Mouse (Mus musculus) ES-E14 (cell line): ENCODE results near the gene Zdhhc15. TPM values are rescaled to one million over a fixed set of nuclear protein-coding genes. Genes with fewer than 3 reads are reported as not detected.

ENCODE experiments used
- DNase-seq: peaks from one replicate; pipeline ENCODE4 v3.0.0-alpha.2; 2013; ENCODE audit warnings: low read depth, low spot score
- H3K27ac ChIP-seq: 2 replicates; pipeline ENCODE4 v1.5.1; 2012; ENCODE audit warnings: low read depth, mild to moderate bottlenecking, low read length, moderate library complexity, mixed read lengths; ENCODE audit not compliant: poor library complexity, insufficient read depth, severe bottlenecking
- H3K36me3 ChIP-seq: 2 replicates; pipeline ENCODE4 v1.6.1; 2012; ENCODE audit warnings: mild to moderate bottlenecking, low read length, moderate library complexity, mixed read lengths; ENCODE audit not compliant: control insufficient read depth, poor library complexity, insufficient read depth, severe bottlenecking
- H3K4me1 ChIP-seq, 2 experiments: fragments of 150-350 bp in 1 of 2; sonication (generic) in 1 of 2; 2 replicates each; pipeline ENCODE4 v1.6.1; 2012; ENCODE audit warnings: low read length in 2 of 2, mild to moderate bottlenecking in 1 of 2, mixed read lengths in 1 of 2; ENCODE audit not compliant: control insufficient read depth in 2 of 2, insufficient read depth in 2 of 2, poor library complexity in 1 of 2
- H3K4me3 ChIP-seq, 2 experiments: fragments of 150-350 bp in 1 of 2; sonication (generic) in 1 of 2; 2 replicates each; pipeline ENCODE4 v1.5.1; 2012; ENCODE audit warnings: low read length in 2 of 2, low read depth in 1 of 2, mild to moderate bottlenecking in 1 of 2, mixed read lengths in 1 of 2; ENCODE audit not compliant: insufficient read depth in 1 of 2, poor library complexity in 1 of 2, severe bottlenecking in 1 of 2
- H3K9ac ChIP-seq: 2 replicates; pipeline ENCODE4 v1.6.1; 2012; ENCODE audit warnings: low read depth, mild to moderate bottlenecking, low read length, mixed read lengths; ENCODE audit not compliant: poor library complexity, insufficient read depth, severe bottlenecking
- H3K9me3 ChIP-seq: fragments of 150-350 bp; sonication (generic); 2 replicates; pipeline ENCODE4 v1.6.1; 2012; ENCODE audit warnings: low read depth, mild to moderate bottlenecking, low read length; ENCODE audit not compliant: control insufficient read depth, insufficient read depth
- CHD2 ChIP-seq: IDR thresholded peaks from 2 replicates; pipeline ENCODE4 v1.6.1; 2014; ENCODE audit warnings: mild to moderate bottlenecking, low read depth, low read length, inconsistent platforms
- HCFC1 ChIP-seq: IDR thresholded peaks from 2 replicates; pipeline ENCODE4 v1.6.1; 2012; ENCODE audit warnings: low read length, inconsistent platforms, borderline replicate concordance; ENCODE audit not compliant: insufficient read depth
- MAFK ChIP-seq: IDR thresholded peaks from 2 replicates; pipeline ENCODE4 v1.6.1; 2014; ENCODE audit warnings: mild to moderate bottlenecking, low read depth, low read length, inconsistent platforms; ENCODE audit not compliant: insufficient read depth
- ZC3H11A ChIP-seq: IDR thresholded peaks from 2 replicates; pipeline ENCODE4 v1.6.1; 2012; ENCODE audit warnings: low read depth, mild to moderate bottlenecking, inconsistent platforms, low read length, borderline replicate concordance
- ZNF384 ChIP-seq: IDR thresholded peaks from 2 replicates; pipeline ENCODE4 v1.6.1; 2012; ENCODE audit warnings: low read depth, low read length, inconsistent platforms
- in situ Hi-C, 2 experiments: fragments of 600-800 bp; cut with MboI; formaldehyde crosslinking; loops; one replicate each; pipeline ENCODE4 v1.15.1; 2025; ENCODE audit warnings: low sequenced_read_pairs in 2 of 2, inconsistent platforms in 1 of 2; ENCODE audit not compliant: unreplicated experiment in 2 of 2
- total RNA-seq: library from RNA; depleted of rRNA; stranded (reverse); fragments of 300-350 nt; gene quantifications from 2 replicates; pipeline ENCODE4 v1.2.3, GENCODE M21; 2012; rRNA removed

Gene Zdhhc15
- total RNA-seq, 1 experiment, result 11.8 TPM

- DNase-seq, result no peak
- Histone ChIP-seq H3K4me1 (no peaks in the 10 kb centered on the region), H3K27ac (no peak overlapping the region), H3K4me3 (no peak overlapping the region), H3K9ac (no peak overlapping the region), H3K36me3 (no peaks in the 10 kb centered on the region), H3K9me3 (no peaks in the 10 kb centered on the region)
- TF ChIP-seq MAFK (no peak), ZC3H11A (no peak), CHD2 (no peak), HCFC1 (no peak), ZNF384 (no peak)
- in situ Hi-C loops, result no loop called here
These were observed 181.1 kb downstream of the Zdhhc15 start for GRCm38 (mm10) chrX:104489626-104490355.

GRCm38 (mm10) chrX:104488870-104489467 lies 181.9 kb downstream of the Zdhhc15 start:
- Histone ChIP-seq H3K9ac (no peak overlapping the region), H3K4me1 (no peaks in the 10 kb centered on the region), H3K27ac (no peak overlapping the region), H3K4me3 (no peak overlapping the region), H3K36me3 (no peaks in the 10 kb centered on the region), H3K9me3 (no peaks in the 10 kb centered on the region)
- in situ Hi-C loops, result no loop called here
- no peak for DNase-seq
- TF ChIP-seq CHD2 (no peak), ZNF384 (no peak), HCFC1 (no peak)

DNA sequence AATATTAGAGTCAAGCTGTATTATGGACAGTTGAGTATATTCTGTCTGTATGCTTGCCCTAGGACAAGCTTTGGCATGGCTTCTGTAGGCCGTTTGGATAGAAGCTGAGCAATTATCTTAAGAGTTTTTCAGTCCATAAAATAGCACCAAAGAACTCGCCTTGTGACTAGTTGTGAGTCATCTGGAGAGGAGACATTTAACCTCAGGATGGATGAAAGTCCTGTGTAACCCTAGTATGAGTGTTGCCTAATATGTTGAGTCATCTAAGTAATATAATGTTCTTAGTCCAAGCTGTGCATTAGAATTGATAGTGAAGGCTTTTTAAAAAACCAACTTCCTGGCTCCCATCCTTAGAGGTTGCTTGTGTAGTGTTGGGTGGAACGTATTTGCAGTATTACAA lies 182.8 kb downstream of the Zdhhc15 start:
- no peak for TF ChIP-seq MAFK
- TF ChIP-seq ZNF384, result no peak
- TF ChIP-seq CHD2, result no peak
- H3K4me3 ChIP-seq, result no peak overlapping the region
- DNase-seq, result no peak
- H3K9ac ChIP-seq, result no peak overlapping the region
- H3K36me3 ChIP-seq, result no peaks in the 10 kb centered on the region
- no peaks in the 10 kb centered on the region for H3K4me1 ChIP-seq
- no peak overlapping the region for H3K27ac ChIP-seq
- in situ Hi-C loops, result no loop called here
- H3K9me3 ChIP-seq, result no peaks in the 10 kb centered on the region

Other genes with a start within 250 kb of the Zdhhc15 start
- 6.9 and 7.4 TPM in 2 replicates for gene Uprt, start 188.2 kb downstream of the Zdhhc15 start, total RNA-seq
- 1.3 and 2.1 TPM in 2 replicates for gene Magee2, start 186.2 kb upstream of the Zdhhc15 start, total RNA-seq